Mouse (Mus musculus) C2C12 (cell line): ENCODE results near the gene Gm21976. TPM values are rescaled to one million over a fixed set of nuclear protein-coding genes. Genes with fewer than 3 reads are reported as not detected.

Experiments used
- H3K27me3 ChIP-seq: one replicate; pipeline ENCODE4 v1.6.1; 2011; ENCODE audit not compliant: control insufficient read depth, insufficient read depth, insufficient read length
- H3K36me3 ChIP-seq: one replicate; pipeline ENCODE4 v1.6.1; 2011; ENCODE audit not compliant: control insufficient read depth, insufficient read depth
- H3K4me3 ChIP-seq: one replicate; pipeline ENCODE4 v1.5.1; 2011; ENCODE audit warnings: mild to moderate bottlenecking, control low read depth; ENCODE audit not compliant: poor library complexity, insufficient read depth, severe bottlenecking
- H3K79me2 ChIP-seq: one replicate; pipeline ENCODE4 v1.6.1; 2011; ENCODE audit not compliant: control insufficient read depth, insufficient read depth
- H3K79me3 ChIP-seq: one replicate; pipeline ENCODE4 v1.6.1; 2011; ENCODE audit warnings: low read depth, control low read depth
- H3ac ChIP-seq: one replicate; pipeline ENCODE3; 2011; ENCODE audit warnings: low read depth; ENCODE audit not compliant: control insufficient read depth, insufficient read length
- CEBPB ChIP-seq: IDR thresholded peaks from one replicate; pipeline ENCODE4 v1.6.1; 2011; ENCODE audit warnings: low read depth, mild to moderate bottlenecking, control low read depth, moderate library complexity
- CTCF ChIP-seq: IDR thresholded peaks from one replicate; pipeline ENCODE4 v1.5.1; 2011; ENCODE audit not compliant: control insufficient read depth, insufficient read depth, insufficient read length
- FOSL1 ChIP-seq: IDR thresholded peaks from one replicate; pipeline ENCODE4 v1.8.0; 2011; ENCODE audit warnings: mild to moderate bottlenecking, low read length; ENCODE audit not compliant: poor library complexity, insufficient read depth, severe bottlenecking
- MAX ChIP-seq: IDR thresholded peaks from one replicate; pipeline ENCODE4 v1.6.1; 2011; ENCODE audit warnings: mild to moderate bottlenecking, control low read depth
- MYOD1 ChIP-seq: IDR thresholded peaks from one replicate; pipeline ENCODE4 v1.6.1; 2011; ENCODE audit warnings: low read depth; ENCODE audit not compliant: control insufficient read depth, insufficient read length
- MYOG ChIP-seq: IDR thresholded peaks from one replicate; pipeline ENCODE4 v1.6.1; 2011; ENCODE audit not compliant: control insufficient read depth, insufficient read length; ENCODE audit errors: extremely low read depth
- USF1 ChIP-seq: IDR thresholded peaks from one replicate; pipeline ENCODE4 v1.6.1; 2011; ENCODE audit warnings: low read depth, mild to moderate bottlenecking, control low read depth, moderate library complexity
- polyA plus RNA-seq: library from polyadenylated mRNA; unstranded; fragments of >200 nt; fragmentation: generic; extraction: Trizol; gene quantifications from one replicate; pipeline ENCODE4 v1.2.1, GENCODE M21; 2012; ENCODE audit warnings: missing spikeins

Gm21976 gene
- polyA plus RNA-seq, 1 experiment = not detected

DNA sequence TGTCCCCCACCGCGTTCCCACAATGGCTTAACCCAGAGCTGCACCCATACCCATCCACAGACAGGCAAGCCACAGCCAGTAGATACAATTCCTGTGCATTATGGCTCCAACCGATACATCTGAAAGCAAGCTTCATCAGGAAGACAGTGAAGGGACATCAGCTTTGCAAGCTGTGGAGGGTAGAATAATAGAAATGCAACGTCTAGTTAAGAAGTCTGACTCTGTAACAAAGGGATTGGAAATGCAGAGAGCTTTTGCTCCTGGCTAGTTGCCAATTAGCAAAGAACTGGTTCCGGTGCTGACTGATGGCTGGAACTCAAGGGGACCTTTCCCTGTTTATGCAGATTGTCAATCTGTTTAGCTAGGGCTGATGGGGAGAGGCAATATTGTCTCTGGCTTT, 26.7 kb downstream of the Gm21976 start:
- Histone ChIP-seq H3K4me3 (no peak overlapping the region), H3K27me3 (no peaks in the 10 kb centered on the region), H3ac (no peak overlapping the region), H3K79me2 (peaks cover 14% of the 10 kb centered on the region), H3K36me3 (peaks cover 35% of the 10 kb centered on the region), H3K79me3 (peaks cover 12% of the 10 kb centered on the region)
- TF ChIP-seq MAX = no peak
- no peak for TF ChIP-seq MYOG
- TF ChIP-seq CTCF = no peak
- TF ChIP-seq MYOD1 = no peak
- no peak for TF ChIP-seq CEBPB
- TF ChIP-seq FOSL1 = no peak
- TF ChIP-seq USF1 = no peak

DNA sequence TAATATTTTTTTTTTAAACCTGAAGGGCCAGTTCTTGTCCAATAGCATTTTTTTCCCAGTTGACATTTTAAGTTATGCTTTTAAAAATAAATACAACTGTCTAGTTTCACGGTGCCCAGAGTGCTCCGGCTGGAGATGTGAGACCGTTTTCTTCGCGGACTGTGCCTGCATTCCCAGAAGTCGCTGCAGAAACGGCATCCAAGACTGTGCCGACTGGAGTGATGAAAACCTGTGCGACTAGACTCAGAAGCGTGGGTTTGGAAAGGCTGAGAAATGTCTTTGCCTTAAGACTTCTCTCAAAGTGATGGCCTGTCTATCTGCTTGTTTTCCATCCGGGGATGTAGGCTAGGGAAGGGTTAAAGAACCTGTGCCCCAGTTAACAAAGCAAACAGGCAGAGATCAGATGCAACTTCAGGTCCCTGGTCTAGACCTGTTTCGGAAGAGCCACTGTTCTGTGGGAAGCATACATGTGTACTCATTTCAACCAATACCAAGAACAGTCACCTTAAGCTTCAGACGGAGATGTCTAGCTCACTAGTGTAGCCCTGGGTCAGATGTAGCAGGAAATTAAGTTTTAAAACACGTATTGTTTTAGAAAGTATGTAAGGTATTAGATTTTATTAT, 27.3 kb downstream of the Gm21976 start:
- Histone ChIP-seq H3K36me3 (peaks cover 41% of the 10 kb centered on the region), H3K4me3 (no peak overlapping the region), H3K79me2 (peaks cover 20% of the 10 kb centered on the region), H3K79me3 (peaks cover 18% of the 10 kb centered on the region), H3ac (no peak overlapping the region), H3K27me3 (no peaks in the 10 kb centered on the region)
- TF ChIP-seq MYOG (no peak), CEBPB (no peak), FOSL1 (no peak), USF1 (no peak), CTCF (no peak), MAX (no peak), MYOD1 (no peak)

DNA sequence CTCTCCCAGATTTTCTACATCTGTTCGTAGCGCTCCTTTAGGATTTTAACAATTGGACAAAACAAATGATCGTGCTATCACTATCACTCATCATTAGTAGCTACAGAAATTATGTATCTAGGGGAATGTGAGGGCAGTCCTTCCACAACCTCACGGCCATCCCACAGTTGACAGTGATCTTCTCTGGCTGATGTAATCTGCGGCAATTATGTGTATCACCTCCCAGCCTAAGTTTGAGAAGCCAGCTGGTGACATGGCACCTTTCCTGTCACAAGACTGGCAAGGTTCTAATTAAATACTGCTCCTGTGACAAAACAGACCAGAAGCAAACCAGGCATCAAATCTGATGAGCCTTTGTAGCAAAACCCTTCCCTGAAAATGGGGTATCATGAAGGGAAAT, 28.3 kb downstream of the Gm21976 start:
- H3K27me3 ChIP-seq = no peaks in the 10 kb centered on the region
- peaks cover 28% of the 10 kb centered on the region for H3K79me3 ChIP-seq
- H3K36me3 ChIP-seq = peaks cover 51% of the 10 kb centered on the region
- H3K79me2 ChIP-seq = peaks cover 30% of the 10 kb centered on the region
- no peak for TF ChIP-seq CTCF
- no peak for TF ChIP-seq MYOD1
- no peak for TF ChIP-seq MAX
- TF ChIP-seq MYOG = no peak
- no peak for TF ChIP-seq USF1
- TF ChIP-seq CEBPB = no peak
- TF ChIP-seq FOSL1 = no peak
- H3K4me3 ChIP-seq = no peak overlapping the region
- H3ac ChIP-seq = no peak overlapping the region

DNA sequence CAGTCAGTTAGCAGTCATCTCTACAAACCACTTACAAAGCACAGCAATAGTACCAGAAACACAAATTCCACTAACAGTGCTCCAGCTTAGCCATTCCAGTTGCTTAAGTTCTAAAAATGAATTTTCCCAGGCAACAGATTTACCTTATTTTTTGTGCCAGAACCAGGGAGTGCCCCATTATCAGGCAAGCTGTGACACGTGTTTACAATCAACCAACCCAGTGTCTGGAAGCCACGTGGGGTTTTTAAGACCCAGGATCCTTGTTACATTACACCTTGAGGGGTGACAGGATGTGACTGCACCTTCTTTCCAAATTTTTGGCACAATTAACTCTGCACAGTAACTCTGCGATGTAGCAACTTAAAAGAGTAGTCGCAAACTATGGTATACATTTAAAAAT, 29.0 kb downstream of the Gm21976 start:
- Histone ChIP-seq H3K27me3 (no peaks in the 10 kb centered on the region), H3ac (no peak overlapping the region), H3K4me3 (no peak overlapping the region), H3K79me3 (peaks cover 35% of the 10 kb centered on the region), H3K79me2 (peaks cover 37% of the 10 kb centered on the region), H3K36me3 (peaks cover 58% of the 10 kb centered on the region)
- TF ChIP-seq MYOD1 = no peak
- no peak for TF ChIP-seq USF1
- TF ChIP-seq CTCF = no peak
- TF ChIP-seq MYOG = no peak
- TF ChIP-seq CEBPB = no peak
- no peak for TF ChIP-seq FOSL1
- TF ChIP-seq MAX = no peak

DNA sequence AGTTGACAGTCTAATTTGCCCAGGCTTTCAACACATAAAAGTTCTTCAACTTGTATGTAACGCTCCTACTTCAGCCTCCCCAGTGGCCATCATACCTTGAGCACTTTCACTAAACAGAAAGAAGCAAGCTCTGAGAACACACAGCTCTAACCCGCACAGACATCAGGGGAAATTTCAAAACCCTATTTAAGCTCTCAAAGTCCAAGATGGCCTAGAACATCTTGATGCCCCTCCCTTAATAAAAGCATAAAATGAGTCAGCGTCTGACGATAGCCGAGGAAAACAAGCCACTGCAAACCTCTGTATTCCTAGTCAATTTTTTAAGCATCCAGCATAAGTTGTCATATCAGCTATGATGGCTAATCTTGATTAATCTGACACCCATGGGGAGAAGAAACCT, 31.9 kb downstream of the Gm21976 start:
- peaks cover 66% of the 10 kb centered on the region for H3K79me2 ChIP-seq
- no peak overlapping the region for H3ac ChIP-seq
- H3K27me3 ChIP-seq = no peaks in the 10 kb centered on the region
- H3K36me3 ChIP-seq = peaks cover 81% of the 10 kb centered on the region
- H3K79me3 ChIP-seq = peaks cover 64% of the 10 kb centered on the region
- H3K4me3 ChIP-seq = no peak overlapping the region
- TF ChIP-seq CEBPB (no peak), MAX (no peak), CTCF (no peak), MYOD1 (no peak), MYOG (no peak), USF1 (no peak), FOSL1 (no peak)

DNA sequence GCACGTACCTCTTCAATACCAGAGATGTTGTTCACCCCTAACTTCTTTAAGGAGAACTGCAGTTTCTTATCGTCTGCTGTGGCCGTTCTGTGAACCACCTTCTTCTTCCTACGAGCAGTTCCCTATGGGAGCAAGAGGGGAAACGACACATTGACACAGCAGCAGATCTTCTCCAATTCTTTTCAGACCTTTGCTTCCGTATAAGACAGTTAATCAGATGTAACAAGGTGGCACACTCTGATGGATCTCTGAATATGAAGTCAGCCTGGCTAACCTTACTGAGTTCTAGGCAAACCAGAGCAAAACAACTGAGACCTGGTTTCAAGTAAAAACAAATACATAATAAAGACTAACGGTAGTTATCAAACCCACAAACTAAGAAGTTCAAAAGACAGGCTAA, 33.9 kb downstream of the Gm21976 start:
- Histone ChIP-seq H3ac (no peak overlapping the region), H3K79me2 (peaks cover 72% of the 10 kb centered on the region), H3K27me3 (no peaks in the 10 kb centered on the region), H3K4me3 (no peak overlapping the region), H3K79me3 (peaks cover 63% of the 10 kb centered on the region), H3K36me3 (peaks cover 72% of the 10 kb centered on the region)
- TF ChIP-seq USF1 (no peak), MAX (no peak)
